Mouse (Mus musculus): ENCODE results near the gene Rnf115.
"Not testable (repeated sequence)": the region's sequence is repeated elsewhere in the genome, so short reads cannot be mapped to it uniquely, and the experiment has no call there.

Rnf115 gene

DNA sequence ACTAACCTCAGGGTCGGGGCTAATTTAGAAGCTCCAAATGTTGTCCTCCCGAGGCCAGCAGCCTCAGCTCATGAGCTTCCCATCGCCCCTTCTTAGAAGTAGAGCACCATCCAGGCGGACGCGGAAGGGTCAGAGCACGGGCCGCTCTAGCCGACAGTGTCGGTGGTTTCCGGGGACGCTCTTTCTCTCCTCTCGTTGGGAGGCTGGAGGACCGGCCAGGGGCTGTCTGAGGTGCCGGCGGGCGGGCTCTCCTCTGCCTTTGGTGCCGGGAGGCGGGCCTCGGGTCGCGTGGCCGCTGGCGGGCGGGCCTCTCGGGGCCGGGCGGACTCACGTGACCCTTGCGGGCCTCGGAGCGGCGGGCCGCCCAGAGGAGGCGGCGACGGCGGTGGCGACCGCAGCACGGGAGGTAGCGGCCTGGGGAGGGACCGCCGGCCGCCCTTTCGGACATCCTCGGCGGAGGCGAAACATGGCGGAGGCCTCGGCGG is at the start of gene Rnf115, which contains the start of gene Polr3c:
TSS of gene Rnf115 (plus strand) at position 322 of the 485 bp plus-strand sequence.
TSS of gene Polr3c (minus strand) at position 286 of the 485 bp plus-strand sequence.
- DNase-seq = peak; percentile 98

DNA sequence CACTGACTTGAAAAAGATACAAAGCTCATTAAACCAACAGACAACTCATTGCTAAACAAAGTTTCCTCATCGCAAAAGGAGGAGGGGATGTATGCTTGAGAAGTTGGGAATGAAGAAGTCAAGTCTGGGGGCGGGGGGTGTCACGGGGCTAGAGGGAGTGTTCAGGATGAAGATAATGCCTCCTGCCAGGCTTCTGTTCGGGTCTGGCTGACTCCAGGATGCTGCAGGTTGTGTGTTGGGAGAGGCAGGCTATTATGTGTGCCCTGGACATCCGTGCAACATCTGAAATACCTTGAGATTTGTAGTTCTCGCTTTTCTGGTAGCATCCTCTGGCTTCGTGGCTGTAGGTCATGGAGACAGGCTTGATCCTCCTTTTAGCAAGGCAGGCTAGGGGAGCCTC is 49.0 kb upstream of the Rnf115 start:
- no peak for DNase-seq

DNA sequence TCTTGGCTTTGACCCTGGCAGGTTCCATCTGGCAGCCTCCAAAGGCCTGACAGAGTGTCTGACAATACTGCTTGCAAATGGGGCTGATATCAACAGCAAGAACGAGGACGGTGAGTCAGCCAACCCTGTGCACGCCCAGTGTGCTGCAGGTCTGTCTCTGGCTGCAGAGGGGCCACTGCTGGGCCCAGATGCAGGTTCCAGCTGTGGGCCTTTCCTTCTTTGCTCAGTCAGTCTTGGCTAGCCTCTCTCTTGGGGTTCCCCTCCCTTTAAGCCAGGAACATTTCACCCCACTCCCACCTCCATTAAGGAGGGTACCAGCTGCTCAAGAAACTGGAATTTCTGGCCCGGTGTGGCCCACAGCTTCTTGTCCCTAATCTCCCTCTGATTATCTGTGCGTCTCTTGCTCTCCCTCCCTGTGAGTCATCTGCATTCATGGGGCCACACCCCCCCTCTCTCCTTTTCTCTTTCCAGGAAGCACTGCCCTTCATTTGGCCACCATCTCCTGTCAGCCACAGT is 48.2 kb upstream of the Rnf115 start:
- DNase-seq = no peak

DNA sequence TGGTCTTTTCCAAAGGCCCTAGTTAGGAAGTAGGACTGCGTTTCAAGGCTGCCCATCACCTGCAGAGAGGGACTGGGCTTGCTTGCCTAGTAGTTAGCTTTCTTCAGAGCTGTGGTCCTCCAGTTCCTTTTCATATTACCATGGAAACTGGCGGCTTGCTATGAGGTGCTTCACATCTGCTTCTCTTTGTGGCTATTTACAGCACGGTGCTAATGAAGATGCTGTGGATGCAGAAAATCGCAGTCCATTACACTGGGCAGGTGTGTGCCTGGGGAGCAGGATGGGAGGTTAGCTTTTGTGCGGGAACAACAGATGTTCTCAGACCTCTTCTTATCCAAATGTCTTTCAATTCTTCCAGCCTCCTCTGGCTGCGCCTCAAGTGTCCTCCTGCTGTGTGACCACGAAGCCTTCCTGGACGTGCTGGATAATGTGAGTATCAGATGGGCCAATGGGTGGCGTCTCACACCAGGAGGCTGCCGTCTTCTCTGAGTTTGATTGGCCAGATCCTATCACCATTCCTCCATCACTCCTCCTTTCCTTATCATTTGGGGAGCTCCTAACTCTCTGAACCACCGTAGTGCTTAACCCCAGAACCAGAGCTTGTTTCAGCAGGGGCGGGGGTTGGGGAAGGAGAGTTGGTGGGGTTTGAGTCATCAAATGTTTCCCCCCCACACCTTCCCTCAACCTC is 47.1 kb upstream of the Rnf115 start:
- no peak for DNase-seq

DNA sequence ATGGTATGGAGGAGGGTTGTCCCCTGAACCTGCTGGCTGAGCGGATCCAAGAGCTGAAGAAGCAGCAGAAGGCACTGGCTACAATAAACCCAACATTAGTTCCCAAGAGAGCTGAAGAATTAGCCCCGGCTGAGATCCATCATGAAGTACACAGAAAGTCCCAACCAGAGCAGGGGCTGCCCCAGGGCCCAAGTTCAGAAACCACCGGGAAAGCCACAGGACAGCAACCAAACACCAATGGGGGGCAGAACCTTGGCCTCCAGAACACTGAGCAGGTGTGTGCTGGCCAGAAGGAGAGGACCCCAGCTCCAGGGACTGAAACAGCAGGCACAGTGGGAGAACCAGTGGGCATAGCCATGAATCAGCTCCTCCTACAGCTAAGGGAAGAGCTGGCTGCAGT is 44.0 kb upstream of the Rnf115 start:
- DNase-seq = no peak

DNA sequence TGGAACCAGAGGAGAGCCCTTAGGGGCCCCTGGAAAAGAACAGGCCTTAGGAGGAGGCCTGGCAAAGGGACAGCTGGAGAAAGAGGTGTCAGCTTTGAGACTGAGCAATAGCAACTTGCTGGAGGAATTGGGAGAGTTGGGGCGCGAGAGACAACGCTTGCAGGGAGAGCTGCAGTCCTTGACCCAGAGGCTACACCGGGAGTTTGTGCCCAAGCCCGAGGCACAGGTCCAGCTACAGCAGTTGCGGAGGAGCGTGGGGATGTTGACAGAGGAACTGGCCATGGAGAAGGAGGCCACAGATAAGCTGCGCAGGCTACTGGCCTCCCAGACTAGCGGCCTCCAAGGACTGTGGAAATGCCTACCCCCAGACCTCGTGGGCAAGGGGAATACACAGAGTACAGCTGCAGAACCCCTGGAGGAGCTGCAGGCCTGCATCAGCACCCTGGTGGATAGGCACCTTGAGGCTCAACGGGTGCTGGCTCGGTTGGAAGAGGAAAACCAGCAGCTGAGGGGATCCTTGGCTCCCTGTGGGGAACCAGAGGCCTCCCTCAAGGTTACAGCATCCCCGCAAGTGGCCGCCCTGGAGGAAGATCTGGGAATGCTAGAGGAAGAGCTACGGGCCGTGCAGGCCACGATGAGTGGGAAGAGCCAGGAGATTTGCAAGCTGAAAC is 43.2 kb upstream of the Rnf115 start:
- DNase-seq = no peak

DNA sequence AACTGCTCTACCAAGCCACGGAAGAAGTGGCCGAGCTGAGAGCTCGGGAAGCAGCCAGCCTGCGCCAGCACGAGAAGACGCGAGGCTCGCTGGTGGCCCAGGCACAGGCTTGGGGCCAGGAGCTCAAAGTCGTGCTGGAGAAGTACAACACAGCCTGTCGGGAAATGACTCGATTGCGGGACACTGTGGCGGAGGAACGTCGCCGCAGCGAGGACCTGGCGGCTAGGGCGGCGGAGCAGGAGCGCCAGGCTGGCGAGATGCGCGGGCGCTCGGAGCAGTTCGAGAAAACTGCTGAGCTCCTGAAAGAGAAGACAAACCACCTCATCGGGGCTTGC is 42.7 kb upstream of the Rnf115 start:
- DNase-seq = no peak

DNA sequence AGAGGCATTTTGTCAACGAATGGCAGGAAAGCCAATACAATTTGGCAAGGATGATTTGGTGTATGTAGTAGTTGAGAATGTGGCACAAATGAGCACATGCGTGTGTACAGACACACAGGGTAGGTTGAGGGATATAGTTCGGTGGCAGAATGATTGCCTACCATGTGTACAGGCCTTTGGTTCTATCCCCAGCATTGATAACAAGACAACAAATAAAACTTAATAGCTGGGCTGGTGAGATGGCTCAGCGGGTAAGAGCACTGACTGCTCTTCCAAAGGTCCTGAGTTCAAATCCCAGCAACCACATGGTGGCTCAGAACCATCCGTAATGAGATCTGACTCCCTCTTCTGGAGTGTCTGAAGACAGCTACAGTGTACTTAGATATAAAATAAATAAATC is 41.4 kb upstream of the Rnf115 start:
- not testable (repeated sequence) for DNase-seq

DNA sequence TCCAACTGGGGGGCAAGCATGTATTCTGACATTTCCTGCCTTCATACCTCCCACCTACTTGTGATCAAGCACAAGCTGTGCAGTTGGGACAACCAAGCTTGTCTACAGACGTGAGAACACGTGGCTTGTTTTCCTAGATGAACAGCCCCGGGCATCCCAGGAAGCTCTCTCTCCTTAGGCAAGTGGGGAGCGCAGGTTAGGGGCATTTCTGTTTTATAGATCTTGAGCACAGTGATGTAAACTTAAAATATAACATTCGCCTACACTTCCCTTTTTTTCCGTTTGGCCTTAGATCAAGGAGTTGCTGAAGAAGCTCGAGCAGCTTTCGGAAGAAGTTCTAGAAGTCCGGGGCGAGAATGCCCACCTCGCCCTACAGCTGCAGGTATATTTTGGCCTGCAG is 38.6 kb upstream of the Rnf115 start:
- no peak for DNase-seq

DNA sequence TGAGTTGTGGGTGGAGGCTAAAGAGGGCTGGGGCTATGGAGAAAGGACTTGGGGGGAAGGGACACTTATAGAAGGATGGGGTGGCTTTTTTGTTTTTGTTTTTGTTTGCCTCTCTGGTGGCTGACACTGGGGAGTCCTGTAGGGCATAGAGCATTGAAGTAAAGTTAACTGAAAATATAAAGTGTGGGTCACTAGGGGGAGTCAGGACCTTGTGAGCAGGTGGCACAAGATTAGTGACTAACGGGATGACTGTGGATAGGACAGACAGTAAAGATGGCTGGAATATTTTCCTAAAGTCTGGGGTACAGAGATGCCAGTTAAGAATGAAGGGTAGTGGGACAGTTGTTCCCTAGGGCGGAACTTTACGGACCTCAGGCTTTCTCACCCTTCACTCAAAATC is 37.2 kb upstream of the Rnf115 start:
- no peak for DNase-seq

DNA sequence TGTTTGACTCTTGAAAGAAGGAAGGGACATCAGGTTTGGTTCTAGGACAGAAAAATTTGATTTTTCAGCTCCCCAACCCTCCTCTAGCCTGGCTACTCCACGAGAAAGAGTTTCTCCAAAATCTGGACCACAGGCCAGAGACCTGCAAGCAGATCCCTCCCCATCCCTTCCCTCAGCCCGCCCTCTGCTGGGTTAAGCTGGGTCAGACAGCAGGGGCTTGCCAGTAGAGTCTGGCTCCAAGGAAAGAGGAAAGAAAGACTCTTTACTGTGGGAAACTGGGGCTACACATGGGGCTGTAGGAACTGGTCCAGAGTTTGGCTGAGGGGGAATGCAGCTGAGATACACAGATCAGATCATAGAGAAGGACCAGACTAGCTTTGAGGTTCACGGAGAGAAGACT is 35.0 kb upstream of the Rnf115 start:
- no peak for DNase-seq

DNA sequence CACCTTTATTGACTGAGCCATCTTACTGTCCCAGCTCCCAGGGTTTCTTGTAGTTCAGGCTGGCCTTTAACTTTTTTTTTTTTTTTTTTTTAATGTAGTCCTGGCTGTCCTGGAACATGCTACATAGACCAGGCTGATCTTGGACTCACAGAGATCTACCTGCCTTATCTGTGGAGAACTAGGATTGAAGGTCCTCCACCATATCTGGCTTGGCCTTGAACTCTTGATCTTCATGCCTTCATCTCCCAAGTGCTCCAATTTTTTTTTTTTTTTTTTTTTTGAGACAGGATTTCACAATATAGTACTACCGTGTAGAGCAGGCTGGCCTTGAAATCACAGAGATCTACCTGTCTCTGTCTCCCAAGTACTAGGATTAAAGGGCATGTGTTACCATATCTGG is 33.9 kb upstream of the Rnf115 start:
- no peak for DNase-seq

DNA sequence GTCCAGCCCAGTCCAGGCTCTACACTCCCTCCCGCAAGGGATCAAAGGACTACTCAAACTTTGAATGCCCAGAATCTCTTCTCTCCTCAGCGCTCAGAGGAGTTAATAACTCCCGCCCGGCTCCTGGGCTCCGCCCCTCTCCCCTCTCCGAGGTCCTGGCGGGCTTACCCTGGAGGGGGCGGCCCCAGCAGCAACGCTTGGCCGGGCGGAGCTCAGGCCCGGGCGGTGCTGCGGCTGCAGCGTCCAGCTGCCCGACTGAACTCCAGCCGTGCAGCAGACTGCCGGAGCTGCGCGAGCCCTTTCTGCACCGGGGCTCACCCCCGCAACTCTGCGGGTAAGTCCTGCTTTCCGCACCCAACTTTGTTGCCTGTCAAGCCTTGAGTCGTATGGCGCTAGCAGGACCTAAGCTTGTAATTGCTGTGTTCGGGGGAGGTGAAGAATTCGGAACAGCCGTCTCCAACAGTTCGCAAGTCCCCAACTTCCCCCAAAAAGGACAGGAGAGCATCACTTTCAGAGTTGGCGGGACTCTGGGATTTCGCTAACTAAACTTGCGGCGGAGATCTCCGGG is 31.2 kb upstream of the Rnf115 start, which contains the start of gene Pias3:
TSS of gene Pias3 (plus strand) at position 187 of the 568 bp plus-strand sequence.
- DNase-seq = peak; percentile 91

DNA sequence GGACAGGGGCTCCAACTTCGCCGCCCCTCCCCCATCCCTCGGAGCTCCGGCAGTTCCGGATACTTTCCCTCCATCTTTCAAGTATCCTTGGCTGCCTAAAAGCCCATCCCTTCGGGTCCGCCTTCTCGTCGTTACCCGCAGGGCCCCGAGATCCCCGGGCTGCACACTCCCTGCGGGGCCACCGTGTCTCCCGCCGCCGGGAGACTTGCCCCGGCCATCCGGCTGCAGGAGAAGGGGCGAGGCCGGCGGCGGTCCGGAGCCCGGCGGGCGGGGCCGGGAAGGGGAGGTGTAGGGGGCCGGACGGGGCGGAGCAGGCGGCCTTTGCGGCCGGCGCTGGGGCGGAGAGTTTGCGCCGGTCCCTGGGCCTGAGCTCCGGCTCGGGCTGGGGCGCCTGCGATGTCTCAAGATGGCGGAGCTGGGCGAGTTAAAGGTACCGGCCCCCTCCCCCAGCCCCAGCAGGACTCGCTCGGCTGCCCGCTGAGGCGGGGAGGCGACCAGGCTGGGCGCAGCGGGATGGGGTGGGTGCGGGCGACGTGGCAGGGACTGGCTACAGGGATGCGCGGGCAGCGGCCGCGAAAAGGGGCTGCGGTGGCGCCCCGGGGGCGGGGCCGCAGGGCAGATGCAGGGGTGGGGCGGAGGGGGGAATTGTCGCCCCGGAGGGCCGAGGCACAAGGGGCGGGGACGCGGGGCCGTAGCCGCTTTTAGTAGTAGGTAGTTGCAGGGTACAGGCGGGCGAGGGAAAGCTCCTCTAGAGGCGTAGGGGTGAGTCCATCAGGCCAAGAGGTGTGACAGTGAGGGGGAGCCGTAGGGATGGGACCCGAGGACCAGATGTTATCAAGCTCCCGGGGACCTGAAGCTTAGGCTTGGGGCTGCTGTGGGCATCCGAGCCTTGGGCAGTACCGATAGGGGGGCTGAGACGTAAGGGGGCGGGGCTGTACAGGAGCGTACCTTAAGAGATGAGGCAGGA is 30.4 kb upstream of the Rnf115 start:
- peak; percentile 95 for DNase-seq

DNA sequence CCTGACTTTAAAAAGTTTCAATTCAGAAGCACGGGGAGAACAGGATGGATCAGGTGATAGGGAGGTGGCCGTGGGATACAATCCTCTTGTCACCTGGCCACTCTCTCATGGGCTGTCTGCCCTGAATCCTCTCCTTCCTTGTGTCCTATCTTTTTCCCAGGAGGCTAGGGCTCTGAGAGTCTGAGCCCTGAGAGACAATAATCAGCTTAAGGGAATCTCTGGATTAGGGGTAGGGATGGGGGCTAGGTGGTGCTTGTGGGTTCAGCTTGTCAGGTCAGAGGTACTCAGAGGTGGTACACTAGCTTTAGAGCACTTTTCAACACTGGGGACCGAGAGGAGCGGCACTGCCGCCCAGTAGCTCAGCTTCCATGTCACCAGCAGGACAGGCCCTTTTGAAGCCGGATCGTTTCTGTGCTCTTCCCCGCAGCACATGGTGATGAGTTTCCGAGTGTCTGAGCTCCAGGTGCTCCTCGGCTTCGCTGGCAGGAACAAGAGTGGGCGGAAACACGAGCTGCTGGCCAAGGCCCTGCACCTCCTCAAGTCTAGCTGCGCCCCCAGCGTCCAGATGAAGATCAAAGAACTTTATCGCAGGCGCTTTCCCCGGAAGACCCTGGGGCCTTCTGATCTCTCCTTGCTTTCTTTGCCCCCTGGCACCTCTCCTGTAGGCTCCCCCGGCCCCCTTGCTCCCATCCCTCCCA is 28.3 kb upstream of the Rnf115 start:
- DNase-seq = peak; percentile 75

DNA sequence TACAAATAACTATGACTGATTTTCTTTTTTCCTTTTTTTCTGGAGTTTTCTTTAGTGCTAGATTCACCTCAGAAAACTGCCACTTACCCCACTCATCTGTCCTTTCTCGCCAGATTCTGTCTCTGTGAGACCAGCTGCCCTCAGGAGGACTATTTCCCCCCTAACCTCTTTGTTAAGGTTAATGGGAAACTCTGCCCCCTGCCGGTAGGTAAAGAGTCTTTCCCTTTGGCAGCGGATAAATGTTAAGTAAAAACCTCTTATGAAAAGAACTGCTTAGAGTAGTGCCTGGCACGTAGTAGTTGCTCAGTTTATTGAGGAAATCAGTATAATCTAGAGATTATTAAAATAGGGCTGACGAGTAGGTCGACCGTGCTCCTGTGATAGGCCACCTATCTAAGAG is 27.1 kb upstream of the Rnf115 start:
- DNase-seq = peak; percentile 66

DNA sequence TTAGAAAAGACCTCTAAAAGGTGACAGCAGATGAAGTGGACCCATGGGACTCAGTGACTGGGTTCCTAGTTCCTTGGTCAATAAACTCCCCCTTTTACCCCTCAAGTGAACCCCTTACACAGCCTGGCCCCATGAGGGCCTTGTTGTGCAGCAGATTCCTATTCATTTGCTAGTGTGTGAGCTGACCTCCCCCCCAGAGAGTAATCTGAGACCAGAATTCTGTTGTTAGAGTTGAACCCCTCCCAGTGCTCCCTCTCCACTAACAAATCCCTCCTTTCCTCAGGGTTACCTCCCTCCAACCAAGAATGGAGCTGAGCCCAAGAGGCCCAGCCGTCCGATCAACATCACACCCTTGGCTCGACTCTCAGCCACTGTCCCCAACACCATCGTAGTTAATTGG is 26.5 kb upstream of the Rnf115 start:
- DNase-seq = no peak

DNA sequence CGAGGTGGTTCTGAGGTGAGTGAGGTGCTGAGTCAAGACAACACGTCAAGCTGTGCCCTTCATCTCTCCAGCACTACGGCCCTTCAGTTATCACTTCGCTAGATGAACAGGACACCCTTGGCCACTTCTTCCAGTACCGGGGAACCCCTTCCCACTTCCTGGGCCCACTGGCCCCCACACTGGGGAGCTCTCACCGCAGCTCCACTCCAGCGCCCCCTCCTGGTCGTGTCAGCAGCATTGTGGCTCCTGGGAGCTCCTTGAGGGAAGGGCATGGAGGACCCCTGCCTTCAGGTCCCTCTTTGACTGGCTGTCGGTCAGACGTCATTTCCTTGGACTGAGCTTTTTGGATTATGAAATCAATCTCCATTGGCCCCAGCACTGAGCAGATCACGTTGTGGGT is 22.7 kb upstream of the Rnf115 start:
- DNase-seq = peak; percentile 45

DNA sequence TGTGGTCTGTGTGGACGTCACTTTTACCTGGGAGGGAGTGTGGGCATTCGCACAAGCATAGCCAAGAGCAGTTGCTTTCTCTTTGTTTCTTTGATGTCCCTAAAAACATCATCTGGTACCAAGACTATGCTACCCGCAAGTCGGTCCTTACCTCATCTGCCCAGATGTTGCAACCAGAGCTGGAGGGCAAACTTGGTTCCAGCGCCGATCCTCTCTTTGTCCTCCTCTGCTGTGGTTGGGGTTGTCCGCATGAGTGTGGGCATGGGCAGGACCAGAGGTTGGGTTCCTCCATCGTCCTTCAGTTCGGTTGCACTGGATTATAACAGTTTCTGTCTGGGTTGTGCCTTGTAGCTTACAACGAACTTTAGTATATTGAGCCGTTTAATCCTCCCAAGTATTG is 21.2 kb upstream of the Rnf115 start:
- DNase-seq = no peak

DNA sequence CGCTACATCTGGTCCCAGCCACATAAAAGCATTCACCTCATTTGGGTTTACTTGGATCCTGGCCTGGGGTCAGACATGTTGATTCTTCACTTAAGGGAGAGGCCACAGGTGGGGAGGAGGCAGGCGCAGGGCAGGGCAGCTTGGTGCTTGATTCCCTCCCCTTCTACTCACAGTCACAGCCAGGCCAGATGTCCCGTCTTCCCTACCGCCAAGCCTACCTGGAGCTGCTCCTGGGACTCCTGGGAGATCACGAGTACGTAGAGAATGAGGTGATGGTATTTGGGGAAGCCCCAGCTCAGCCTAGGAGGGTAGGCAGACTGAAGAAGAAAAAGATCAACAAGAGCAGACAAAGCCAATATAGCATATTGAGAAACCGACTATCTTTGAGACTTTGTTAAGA is 20.5 kb upstream of the Rnf115 start:
- DNase-seq = no peak

DNA sequence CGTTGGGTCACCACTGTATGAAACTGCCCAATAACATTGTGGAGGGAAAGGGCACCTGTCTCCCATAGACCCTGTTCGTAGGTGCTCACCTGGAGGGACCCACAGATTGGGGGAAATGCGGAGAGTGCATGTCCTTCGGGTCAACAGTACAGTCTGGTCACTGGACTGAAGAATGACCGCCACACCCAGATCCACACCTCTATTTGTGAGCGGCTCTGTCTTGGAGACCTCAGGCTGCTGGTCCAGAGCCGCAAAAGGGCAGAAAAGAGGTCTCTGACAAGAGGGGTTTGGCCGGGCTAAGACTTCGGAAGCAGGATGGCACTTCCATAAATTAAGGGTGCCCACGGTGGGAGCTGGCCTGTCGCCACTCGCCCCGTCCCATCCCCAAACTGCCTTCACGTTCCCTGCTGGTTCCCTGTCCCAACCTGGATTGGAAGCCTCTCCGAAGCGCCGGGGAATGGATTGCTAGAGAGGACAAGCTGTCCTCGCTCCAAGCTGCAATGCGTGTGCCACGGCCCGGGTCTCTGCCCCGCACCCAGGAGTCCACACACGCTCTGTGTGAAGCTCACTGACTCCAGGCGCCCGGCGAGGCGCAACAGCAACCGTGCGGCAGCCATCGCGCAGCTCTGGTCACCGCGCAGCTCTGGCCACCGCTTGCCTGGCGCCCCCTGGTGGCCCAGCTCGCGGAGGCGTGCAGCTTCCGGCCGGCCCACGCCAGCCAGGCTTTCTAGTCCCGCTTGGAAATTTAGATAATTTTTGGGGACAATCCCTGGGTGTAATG is 19.4 kb upstream of the Rnf115 start, which contains the start of gene Nudt17:
TSS of gene Nudt17 (minus strand) at position 660 of the 781 bp plus-strand sequence.
- DNase-seq = peak; percentile 86
